Mouse (Mus musculus): ENCODE results near the gene Tnni3. TPM values are rescaled to one million over a fixed set of nuclear protein-coding genes. Genes with fewer than 3 reads are reported as not detected.
A peak's percentile ranks its signal among the peaks of the same experiment; 100 is the strongest.
"Not testable (repeated sequence)": the region's sequence is repeated elsewhere in the genome, so short reads cannot be mapped to it uniquely, and the experiment has no call there.

Gene Tnni3
- total RNA-seq (2021): 1 to 10 TPM in 1 of 2 experiments, under 1 TPM in 1; 0.78 to 1.3 TPM
- long read RNA-seq, experiment 1: 0 reads
- long read RNA-seq, experiment 2: 0 reads

DNA sequence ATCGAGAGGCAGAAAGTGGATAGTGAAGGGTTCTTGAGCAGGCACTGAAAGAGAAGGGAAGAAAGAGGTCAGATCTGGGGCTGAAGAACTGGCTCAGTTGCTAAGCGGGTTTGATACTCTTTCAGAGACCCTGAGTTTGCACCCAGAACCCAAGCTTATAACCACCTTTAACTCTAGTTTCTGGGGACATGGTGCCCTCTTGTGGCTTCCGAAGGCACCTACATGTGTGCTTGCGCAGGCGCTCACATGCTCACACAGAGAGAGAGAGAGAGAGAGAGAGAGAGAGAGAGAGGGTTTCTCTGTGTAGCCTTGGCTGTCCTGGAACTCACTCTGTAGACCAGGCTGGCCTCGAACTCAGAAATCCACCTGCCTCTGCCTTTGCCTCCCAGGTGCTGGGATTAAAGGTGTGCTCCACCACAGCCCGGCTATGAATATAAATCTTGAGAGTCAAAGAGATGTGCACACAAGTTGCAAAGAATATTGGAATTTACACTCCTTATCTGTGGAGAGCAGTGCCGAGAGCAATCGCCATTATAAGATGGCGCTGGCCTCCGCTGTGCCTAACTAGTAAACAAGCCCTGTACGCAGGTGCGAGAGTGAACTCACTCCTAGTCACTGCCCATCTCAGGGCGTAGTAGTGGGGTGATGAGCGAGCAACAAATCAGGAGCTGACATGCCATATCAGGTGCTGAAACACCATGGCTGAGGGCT, at the start of gene Tnni3:
Gene Tnni3 (minus strand): TSS at position 18 of the 711 bp plus-strand sequence.
- peak; percentile 54 for DNase-seq

DNA sequence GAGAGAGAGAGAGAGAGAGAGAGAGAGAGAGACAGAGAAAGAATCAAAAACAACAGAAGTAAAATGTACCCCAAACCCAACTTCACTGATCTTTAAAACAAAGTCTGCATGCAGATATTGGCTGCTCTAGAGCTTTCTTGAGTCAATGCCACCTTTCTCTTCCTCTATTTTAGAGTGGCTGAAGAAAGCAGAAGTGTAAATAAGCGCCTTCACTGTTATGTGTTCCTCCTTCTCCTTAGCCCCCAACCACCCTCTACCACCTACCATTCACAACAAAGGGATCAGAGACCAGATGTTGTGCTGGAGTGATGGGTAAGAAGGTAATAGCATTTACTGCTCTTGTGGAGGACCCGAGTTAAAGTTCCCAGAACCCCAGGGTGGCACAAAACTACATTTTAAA, 48.3 kb upstream of the Tnni3 start:
- DNase-seq: not testable (repeated sequence)

DNA sequence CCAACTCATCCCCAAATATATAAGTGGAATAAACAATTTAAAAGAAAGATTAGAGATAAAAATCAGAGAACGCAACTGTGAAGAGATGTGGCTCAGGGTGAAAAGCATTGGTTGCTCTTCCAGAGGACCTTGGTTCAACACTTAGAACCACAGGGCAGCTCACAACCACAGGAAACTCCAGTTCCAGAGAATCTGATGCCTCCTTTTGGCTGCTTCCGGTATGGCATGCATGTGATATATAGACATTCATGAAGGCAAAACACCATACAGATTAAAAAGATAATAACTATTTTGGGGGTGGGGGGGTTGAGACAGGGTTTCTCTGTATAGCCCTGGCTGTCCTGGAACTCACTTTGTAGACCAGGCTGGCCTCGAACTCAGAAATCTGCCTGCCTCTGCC, 38.6 kb upstream of the Tnni3 start:
- no peak for DNase-seq

DNA sequence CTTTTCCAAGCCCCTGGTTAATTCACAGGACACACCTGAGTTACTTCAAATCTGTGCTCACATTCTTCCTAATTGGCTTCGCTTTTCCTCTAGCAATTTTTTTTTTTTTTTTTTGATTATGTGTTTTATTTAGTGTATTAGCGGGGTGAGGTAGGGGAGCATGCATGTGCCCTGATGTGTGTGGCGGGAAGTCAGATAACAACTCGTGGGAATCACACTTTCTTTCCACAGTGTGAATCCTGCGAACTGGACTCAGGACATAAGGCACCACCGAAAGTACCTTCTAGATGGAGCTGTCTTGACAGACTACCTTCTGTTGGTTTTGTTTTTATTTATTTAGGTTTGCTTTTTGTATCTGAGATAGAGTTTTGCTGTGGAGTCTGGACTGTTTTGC, 33.1 kb upstream of the Tnni3 start:
- no peak for DNase-seq

DNA sequence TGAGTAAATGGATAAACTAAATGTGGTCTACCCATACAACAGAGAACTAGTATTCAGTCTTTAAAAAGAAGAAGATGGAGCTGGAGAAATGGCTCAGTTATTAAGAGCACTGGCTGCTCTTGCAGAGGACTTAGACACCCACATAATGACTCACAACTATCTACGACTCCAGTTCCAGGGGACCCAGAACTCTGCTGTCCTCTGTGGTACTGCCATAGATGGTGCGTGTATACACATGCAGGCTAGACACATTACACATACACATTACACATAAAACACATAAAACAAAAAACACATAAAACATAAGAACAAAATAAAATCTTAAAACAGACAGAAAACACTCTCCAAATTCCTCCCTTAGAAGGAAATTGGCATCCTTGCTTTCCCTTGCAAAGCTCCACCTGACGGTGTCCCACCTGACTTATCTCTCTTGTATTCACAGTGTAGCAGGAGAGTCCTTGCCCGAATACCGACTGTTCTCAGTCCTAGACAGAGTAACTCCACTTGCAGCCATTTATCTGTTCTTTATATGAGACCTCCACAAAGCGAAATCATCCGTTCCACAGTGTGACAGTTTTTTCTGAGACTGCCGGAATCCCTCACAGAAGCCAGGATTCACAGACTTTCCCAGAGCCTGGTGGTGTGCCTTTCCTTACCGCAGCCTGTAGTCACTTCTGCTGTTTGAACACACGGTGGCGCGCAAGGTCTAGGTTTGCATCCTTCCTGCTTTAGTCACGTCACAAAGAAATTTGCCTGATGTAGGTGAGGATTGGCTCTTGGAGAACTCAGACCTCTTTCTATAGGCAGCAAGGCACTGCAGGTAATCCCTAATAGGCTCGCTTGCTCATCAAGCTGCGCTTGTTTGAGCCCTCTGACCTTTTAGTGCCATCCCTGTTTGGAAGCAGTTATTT, 32.5 kb upstream of the Tnni3 start:
- peak; percentile 78 for DNase-seq

DNA sequence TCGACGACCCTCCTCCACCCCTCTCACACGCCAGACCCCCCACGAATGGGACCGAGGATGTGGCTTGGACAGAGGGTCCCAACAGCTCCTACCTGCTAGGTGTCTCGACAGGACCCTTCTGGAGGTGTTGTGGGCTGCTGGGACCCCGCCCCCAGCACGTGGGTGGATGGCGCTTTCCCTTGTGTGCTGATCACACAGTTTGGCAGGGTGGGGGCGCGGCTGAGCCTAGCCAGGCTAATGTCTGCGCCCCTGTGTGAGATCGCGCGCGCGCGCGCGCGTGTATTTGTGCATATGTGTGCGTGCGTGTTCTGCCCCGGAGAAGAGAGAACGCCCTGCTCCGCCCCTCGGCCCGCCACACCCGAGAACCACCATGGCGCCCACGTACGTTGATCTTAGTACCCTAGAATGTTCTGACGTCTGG, 23.2 kb upstream of the Tnni3 start, which contains the start of gene Syt5:
Gene Syt5 (minus strand): TSS at position 321 of the 421 bp plus-strand sequence.
- DNase-seq: no peak

DNA sequence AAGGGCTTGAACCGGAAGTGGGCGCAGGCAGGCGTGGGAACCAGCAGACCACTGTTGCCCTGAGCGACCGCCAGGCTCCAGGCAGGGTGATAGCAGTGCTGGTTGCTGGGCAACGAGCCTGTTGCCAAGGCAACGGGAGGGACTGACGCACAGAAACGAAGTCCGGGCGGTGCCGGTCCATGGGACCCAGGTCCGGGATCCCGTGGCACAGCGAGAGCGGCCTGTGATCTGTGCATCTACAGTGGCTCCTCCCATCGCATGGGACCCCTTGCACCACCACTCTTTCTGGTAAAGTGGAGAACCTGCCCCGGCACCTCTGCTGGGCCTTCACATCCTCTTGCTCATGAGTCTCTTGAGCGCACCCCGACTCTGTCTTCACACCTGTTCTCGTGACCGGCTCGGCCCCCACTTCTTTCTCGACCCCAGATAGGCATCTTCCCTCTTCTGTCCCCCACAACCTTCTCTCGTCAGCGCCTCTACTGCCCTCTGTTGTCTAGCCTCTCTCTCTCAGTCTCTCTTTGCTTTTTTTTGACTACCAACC, 22.6 kb upstream of the Tnni3 start:
- DNase-seq: peak; percentile 80

DNA sequence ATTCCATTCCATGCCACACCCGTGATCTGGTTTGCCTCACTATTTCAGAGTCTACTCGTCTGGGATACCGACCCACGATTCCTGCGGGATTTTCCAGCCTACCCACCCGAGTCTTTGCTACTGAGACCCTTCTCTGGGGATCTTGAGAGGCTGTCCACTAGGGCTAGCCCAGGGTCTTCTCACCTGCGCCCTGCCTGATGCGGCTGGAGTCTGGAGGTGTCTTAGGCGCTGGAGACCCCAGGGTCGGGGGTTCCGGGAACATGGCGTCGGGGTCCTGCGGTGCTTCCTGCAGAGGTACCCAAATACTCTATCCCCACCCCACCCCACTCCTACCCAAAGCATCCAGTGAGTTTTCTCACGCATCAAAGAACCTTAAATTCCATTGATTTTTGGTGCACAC, 22.0 kb upstream of the Tnni3 start:
- DNase-seq: no peak

DNA sequence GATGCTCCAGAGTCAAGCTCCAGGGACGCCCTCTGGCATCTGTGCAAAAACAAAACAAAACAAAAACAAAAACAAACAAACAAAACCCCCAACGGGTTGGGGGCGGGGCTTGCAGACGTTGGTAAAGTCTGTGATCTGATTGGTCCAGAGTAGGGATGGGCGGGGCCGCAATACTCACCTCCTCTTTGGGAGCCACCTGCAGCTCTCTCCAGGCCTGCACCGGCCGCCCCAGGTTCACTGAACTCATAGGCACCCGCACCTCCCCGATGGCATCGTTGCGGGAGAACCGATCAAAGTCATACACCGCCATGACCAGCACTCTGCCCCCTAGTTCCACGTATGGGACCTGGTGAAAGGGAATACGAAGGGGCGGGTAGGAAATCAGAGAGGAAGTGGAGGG, 18.0 kb upstream of the Tnni3 start:
- DNase-seq: no peak

DNA sequence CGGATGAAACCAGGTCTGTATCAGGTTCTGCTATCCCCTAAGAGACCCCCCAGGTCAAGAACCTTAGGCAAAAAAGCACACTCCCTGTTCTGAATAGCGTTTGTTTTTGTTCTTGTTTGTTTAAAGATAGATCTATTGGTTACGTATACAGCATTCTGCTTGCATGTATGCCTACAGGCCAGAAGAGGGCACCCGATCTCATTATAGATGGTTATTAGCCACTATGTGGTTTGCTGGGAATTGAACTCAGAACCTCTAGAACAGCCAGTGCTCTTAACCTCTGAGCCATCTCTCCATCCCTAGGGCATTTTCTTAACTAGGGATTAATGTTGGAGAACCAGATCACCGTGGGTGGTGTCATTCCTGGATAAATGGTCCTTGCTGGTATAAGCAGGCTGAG, 17.3 kb upstream of the Tnni3 start:
- DNase-seq: no peak

DNA sequence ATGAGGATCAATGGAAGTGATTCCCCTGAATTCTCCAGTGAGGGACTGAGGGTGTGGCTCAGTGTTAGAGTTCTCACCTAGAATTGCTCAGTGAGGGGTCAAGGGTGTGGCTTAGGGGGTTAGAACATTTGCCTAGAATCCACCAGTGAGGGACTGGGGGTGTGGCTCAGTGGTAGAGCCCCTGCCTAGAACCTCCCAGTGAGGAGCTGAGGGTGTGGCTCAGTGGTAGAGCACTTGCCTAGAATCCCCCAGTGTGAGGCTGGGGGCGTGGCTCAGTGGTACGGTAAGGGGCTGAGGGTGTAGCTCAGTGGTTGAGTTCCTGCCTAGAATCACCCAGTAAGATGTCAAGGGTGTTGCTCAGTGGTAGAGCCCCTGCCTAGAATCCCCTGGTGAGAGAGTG, 15.0 kb upstream of the Tnni3 start:
- DNase-seq: no peak

DNA sequence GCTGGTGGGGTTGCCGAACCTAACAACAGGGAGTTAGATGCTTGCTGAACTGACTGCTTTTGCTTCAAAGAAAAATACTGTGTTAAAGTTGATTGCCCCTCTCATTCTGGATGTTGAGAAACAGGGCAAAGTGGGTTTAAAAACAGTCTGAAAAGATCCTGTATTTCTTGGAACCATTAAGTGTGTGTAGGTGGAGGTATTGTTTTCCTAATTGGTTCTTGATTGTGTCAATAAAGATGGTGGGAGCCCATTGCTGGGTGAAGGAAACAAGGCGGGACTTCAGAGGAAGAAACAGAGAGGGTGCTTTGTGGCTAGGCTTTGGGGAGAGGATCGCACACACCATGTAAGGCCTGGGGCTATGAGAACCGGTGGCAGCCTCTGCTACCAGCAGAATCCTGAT, 13.2 kb upstream of the Tnni3 start:
- DNase-seq: no peak

DNA sequence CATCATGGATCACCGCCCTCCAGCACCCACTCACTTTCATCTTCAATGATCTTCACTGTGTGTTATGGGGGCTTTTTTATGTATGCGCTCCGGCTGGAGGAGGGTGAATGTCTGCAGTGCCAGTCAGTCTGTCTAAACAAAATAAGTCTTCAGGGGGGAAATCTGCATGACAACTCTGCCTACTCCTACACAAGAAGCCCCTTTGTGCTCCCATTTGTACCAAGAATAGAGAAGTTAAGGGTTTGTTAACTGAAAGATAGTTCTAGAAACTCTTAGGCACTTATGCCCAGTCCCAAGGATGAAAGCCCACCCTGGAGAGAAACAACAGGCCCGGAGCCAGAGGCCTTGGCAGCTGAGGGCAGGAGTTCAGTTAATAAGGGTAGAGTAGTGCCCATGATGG, 12.3 kb upstream of the Tnni3 start:
- DNase-seq: no peak

DNA sequence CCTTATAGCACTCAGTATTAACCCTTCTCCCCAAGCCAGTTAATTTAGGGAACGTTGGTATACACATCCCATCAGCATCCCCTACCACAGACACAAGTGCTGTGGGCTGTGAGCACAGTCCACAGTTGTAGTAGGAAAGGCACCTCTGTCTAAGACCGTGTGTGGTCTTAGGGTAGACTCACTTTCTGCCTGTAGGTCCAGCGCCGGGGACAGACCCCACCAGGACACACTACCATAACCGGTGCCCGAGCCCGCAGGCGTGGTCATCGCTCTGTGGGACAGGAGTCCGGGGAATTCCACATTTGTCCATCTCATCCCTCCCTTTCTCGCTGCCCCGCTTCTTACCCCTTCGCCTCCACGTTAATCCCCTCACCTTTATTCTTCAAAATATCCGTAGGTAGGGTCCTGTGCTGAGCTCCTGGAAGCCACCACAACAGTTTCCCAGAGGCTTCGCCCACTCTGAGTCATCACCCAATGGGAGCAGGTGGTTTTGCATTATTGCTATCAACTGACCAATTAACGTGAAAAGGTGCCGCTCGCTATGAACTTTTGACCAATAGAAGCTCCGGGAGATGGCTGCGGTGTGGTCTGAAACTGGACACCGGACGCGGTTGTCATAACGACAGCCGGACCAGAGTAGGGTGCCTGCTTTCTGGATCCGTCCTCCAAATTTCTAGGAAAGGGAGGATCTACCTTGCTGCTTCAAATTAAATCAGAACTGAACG, 8.1 kb upstream of the Tnni3 start, which contains the start of gene Dnaaf3:
Gene Dnaaf3 (minus strand): TSS at position 449 of the 725 bp plus-strand sequence.
- DNase-seq: peak; percentile 83

DNA sequence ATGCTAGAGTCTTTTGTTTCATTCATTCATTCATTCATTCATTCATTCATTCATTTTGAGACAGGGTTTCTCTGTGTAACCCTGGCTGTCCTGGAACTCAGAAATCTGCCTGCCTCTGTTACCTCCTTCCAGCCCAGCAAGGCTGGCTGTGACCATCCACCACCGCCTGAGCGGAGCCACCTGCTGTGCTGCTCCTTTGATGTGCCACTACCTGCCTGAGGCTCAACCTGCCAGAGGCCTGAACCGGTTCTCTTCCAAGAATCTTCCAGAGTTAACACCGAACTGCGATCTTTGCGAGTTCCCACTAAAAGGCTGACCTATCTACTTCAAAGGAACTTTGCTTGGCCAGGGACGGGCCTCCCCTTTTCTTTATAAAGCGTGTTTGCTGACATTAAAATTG, 6.1 kb upstream of the Tnni3 start:
- DNase-seq: not testable (repeated sequence)

DNA sequence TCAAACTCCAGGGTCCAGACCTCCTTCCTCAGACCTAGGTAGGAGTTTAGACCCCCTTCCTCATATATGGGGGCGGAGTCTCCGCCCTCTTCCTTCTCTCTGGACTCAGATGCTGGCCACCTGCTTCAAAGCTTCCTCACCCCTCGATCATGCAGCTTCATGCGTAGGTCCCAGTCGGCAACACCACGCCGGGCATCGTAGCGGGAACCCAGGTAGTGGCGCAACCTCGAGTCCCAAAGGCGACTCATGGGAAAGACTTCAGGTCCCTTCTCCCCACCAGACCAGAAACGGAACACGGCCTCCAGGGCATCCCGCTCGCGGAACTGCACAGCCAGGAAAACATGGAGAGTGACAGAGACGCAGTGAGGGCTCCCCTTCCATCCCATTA, 3.3 kb upstream of the Tnni3 start:
- no peak for DNase-seq

DNA sequence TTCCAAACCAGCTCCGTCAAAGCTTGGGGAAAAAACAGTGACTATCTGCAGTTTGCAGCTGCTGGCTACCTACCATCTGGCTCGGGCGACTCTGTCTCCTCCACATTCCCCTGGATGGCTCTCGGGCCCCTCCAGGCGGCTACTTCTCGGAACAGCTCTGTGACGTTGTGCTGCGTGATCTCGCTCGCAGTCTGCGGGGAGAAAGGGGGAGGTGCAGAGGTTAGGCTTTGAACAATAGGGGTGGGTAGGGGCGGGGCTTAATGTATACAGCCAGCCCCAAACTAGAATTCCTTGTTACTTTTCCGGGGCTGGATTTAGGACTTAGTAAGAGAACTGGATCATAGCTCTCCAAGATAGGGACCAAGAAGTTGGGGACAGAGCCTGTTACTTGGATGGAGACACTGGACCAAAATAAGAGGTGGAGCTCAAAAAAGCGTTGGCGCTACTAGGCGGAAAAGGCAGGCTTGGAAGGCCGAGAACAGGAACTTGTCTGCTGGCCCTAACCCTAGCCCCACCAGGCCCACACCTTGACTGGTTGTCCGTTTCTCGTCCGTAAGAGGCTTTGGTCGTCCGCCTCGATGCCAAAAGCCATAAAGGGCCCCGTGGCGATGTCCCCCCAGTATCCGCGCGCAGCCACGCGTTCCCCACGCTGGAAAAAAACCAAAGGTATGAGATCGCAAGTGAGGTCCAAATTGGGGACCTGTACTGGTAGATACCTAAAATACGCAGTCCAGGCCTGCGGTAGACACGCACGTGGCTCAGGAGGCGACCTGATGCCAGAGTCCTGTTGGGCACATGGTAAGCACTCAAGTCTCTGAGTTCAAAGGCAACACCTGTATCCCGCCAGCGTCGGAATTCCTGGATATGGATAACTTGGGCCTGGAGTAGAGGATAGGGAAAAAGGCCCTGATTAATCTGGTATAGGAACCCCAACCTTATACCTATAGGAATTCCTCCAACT, 2.6 kb upstream of the Tnni3 start:
- DNase-seq: peak; percentile 79

DNA sequence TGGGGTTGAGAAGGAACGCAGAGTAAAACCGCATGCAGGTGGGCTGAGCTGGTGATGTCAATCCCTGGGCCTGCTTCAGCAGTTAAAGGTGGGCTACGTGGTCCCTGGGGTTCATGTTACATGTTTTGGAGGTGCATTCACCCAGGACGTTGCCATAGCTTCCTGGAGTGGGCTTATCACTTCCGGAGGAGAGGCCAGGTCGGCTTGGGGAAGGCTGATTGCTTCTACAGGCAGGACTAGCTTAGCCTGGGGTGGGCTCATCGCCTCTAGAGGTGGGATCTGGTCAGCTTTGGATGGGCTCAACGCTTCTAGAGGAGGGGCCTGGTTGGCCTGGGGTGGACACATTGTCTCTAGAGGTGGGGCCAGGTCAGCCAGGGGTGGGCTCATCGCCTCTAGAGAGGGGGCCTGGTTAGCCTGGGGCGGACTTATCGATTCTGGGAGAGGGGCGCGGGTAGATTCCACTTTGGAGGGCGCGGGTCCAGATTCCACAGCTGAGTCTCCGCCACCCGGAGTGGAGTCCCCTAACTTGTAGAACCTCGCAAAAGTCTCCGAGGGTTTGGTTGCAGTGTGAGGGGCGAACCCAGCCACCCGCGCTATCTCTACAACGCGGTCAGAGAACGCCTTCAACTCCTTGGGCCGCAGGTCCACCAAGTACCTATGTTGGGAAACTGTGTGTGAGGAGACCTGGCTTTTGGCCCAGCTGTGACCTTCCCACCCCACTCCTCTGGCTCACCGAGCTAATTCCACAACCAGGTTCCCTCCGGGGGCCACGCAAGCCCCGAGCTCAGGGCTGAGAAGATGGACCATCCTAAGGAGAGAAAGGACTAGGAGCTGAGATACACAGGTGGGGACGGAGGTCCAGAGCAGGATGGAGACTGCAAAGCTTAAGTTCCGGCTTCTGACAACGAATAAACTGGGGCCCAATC, 561 bp downstream of the Tnni3 start:
- DNase-seq: no peak

DNA sequence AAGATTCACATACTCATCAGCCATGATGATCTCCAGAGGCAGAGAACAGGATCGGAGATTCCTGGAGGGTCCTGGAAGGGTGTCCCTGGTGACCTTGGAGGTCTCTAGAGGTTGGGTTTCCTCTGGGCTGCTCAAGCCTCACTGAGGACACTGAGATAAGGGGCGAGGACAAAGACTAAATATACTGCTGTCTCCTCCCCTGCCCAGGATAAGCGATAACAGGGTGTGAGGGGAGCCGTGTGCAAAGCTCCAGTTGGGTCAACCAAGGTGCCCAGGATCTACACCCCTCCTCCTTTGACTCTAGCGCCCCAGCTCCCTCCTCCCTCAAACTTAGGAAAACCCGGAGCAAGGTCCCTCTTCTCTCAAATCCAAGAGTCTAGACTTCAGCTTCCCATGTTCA, 1.7 kb downstream of the Tnni3 start:
- DNase-seq: no peak

Measured in adrenal gland, postnatal 10 days (tissue).